Mouse (Mus musculus) kidney, embryonic 15.5 days (tissue): ENCODE results near the gene Ush2a. TPM values are rescaled to one million over a fixed set of nuclear protein-coding genes. Genes with fewer than 3 reads are reported as not detected.
A peak's percentile ranks its signal among the peaks of the same experiment; 100 is the strongest.

ENCODE experiments used
- ATAC-seq: fragments of 200-750 bp; cut with Nextera tagmentation; replicated peaks from 2 replicates; pipeline ENCODE4 v1.8.0; 2017; ENCODE audit warnings: moderate TSS enrichment; ENCODE audit not compliant: low FRiP score
- H3K27ac ChIP-seq: fragments of 300-500 bp; sonication (generic); 2 replicates; pipeline ENCODE4 v1.5.1; 2015; ENCODE audit warnings: mild to moderate bottlenecking, inconsistent platforms
- H3K27me3 ChIP-seq: fragments of 300-500 bp; sonication (generic); 2 replicates; pipeline ENCODE4 v1.6.1; 2015; ENCODE audit warnings: inconsistent platforms
- H3K36me3 ChIP-seq: fragments of 300-500 bp; sonication (generic); 2 replicates; pipeline ENCODE4 v1.6.1; 2015; ENCODE audit warnings: inconsistent platforms
- H3K4me1 ChIP-seq: fragments of 300-500 bp; sonication (generic); 2 replicates; pipeline ENCODE4 v1.6.1; 2015; ENCODE audit warnings: inconsistent platforms
- H3K4me2 ChIP-seq: fragments of 300-500 bp; sonication (generic); 2 replicates; pipeline ENCODE4 v1.6.1; 2015; ENCODE audit warnings: moderate library complexity, mild to moderate bottlenecking, inconsistent platforms
- H3K4me3 ChIP-seq: fragments of 300-500 bp; sonication (generic); replicated peaks from 2 replicates; pipeline ENCODE4 v1.5.1; 2015; ENCODE audit warnings: mild to moderate bottlenecking, inconsistent platforms
- H3K9ac ChIP-seq: fragments of 300-500 bp; sonication (generic); 2 replicates; pipeline ENCODE4 v1.6.1; 2015; ENCODE audit warnings: mild to moderate bottlenecking, inconsistent platforms
- H3K9me3 ChIP-seq: fragments of 300-500 bp; sonication (generic); replicated peaks from 2 replicates; pipeline ENCODE4 v1.6.1; 2016; ENCODE audit warnings: inconsistent platforms
- WGBS: fragments of 180-500 bp; shearing (Covaris S2); methylation state at CpG from one replicate; pipeline ENCODE4 v1.1.7; 2015; ENCODE audit warnings: mixed read lengths; 5-methylcytosine and 5-hydroxymethylcytosine counted together
- polyA plus RNA-seq: library from polyadenylated mRNA; unstranded; fragments of >200 nt; fragmentation: Nextera tagmentation; extraction: Ambion mirVana; gene quantifications from 2 replicates; pipeline ENCODE4 v1.2.1, GENCODE M21; 2015

Ush2a gene
- polyA plus RNA-seq, 1 experiment from 2014 or later, result 0.01 TPM

DNA sequence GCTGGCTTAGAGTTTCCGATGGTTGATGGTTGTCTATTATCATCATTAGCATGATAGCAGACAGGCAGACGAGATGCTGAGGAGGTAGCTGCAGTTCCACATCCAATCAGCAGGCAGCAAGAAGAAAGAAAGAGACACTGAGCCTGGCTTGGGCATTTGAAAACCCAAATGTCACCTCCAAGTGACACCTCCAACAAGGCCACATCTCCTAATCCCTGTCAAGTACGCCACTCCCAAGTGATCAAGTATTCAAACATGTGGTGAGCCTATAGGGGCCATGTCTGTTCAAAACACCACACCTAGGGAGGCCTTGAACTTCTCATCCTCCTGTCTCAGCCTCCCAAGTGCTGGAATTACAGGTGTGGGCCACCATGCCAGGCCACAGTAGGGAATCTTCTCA lies 501.9 kb downstream of the Ush2a start:
- H3K9me3 ChIP-seq, result no peaks in the 10 kb centered on the region
- no peak overlapping the region for H3K9ac ChIP-seq
- no peaks in the 10 kb centered on the region for H3K36me3 ChIP-seq
- no peak overlapping the region for H3K27ac ChIP-seq
- no peak overlapping the region for H3K4me2 ChIP-seq
- 77% methylated on average over 3 of the region's 3 CpGs for WGBS
- no peak overlapping the region for H3K4me3 ChIP-seq
- H3K4me1 ChIP-seq, result no peaks in the 10 kb centered on the region
- no peak for ATAC-seq
- no peaks in the 10 kb centered on the region for H3K27me3 ChIP-seq

DNA sequence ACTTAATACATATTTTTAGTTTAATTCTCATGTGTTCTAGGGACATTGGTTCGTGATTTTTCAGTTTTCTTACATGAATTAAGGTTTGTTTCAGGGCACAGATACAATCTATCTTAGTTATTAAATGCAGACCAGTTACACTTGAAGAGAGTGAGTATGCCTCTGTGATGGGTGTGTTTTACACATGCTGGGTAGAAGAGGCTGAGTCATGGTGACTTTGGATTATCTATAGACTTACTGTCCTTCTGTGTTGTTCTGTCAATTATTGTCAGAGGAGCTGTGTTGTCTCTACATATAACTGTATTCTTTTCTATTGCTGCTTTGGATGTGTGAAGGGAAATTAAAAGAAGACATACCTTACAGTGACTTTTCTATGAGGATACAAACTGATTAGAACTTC lies 509.0 kb downstream of the Ush2a start:
- Histone ChIP-seq H3K36me3 (no peaks in the 10 kb centered on the region), H3K4me2 (no peak overlapping the region), H3K9me3 (no peaks in the 10 kb centered on the region), H3K27ac (no peak overlapping the region), H3K27me3 (no peaks in the 10 kb centered on the region), H3K4me1 (no peaks in the 10 kb centered on the region), H3K4me3 (no peak overlapping the region), H3K9ac (no peak overlapping the region)
- no peak for ATAC-seq
- WGBS, result 85% methylated on average over 1 of the region's 1 CpGs

GRCm38 (mm10) chr1:188772516-188773229 lies 510.9 kb downstream of the Ush2a start:
- H3K27ac ChIP-seq, result no peak overlapping the region
- no peaks in the 10 kb centered on the region for H3K9me3 ChIP-seq
- no peak overlapping the region for H3K9ac ChIP-seq
- H3K4me1 ChIP-seq, result no peaks in the 10 kb centered on the region
- H3K4me2 ChIP-seq, result no peak overlapping the region
- ATAC-seq, result no peak
- WGBS, result 94% methylated on average over 7 of the region's 7 CpGs
- no peaks in the 10 kb centered on the region for H3K27me3 ChIP-seq
- no peaks in the 10 kb centered on the region for H3K36me3 ChIP-seq
- no peak overlapping the region for H3K4me3 ChIP-seq

DNA sequence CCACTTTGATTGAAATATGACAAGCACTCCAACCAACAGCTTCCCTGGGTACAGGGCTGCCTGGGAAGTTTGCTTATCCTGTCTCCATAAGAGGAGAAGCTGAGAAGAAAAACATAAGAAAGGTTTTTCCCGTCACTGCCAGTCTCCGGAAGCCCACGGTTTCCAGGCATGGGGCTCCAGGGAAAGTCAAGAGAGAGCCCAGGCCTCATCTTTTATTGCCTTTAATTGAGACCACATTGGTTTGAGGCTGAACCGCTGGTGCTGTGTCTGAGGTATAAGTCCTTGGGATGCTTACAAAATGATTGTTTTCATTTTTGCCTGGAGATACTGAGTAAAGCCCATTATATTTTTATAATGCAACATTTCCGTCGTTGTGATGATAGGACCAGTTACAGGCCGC lies 511.8 kb downstream of the Ush2a start:
- no peak overlapping the region for H3K9ac ChIP-seq
- WGBS, result 69% methylated on average over 7 of the region's 7 CpGs

DNA sequence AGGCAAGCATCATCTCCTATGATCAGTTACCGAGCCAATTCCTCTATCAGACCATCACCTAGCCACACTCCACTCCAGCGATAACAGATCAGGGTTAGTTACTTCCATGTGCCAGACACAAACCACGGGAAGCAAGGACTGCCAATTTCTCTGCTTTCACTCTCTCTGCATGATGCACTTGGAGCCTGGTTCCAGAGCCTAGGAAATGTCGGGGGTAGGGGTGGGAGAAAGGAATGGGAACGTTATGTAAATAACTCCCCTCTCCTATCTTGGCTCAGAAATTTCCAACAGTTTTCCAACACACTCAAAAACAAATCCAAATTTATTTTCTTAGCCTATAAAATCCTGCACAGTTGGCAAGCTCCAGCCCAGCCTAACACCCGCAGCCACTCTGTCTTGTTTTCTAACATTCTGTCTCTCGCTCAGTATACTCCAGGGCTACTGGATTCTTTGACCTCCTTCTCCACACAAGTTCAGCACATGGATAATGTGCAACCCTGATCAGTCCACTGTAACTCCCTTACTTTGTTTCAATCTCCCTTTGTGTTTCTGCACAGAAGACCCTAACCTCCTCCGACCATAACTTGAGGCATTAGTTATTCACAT lies 515.8 kb downstream of the Ush2a start:
- Histone ChIP-seq H3K9me3 (no peaks in the 10 kb centered on the region), H3K36me3 (no peaks in the 10 kb centered on the region), H3K27me3 (no peaks in the 10 kb centered on the region), H3K4me3 (no peak overlapping the region), H3K9ac (no peak overlapping the region), H3K27ac (no peak overlapping the region), H3K4me2 (no peak overlapping the region), H3K4me1 (no peaks in the 10 kb centered on the region)
- 64% methylated on average over 8 of the region's 8 CpGs for WGBS
- ATAC-seq, result no peak

More for the DNA sequence above, 511.8 kb downstream of the Ush2a start:
- no peaks in the 10 kb centered on the region for H3K9me3 ChIP-seq
- no peak for ATAC-seq
- H3K4me1 ChIP-seq, result no peaks in the 10 kb centered on the region
- H3K27ac ChIP-seq, result no peak overlapping the region
- no peaks in the 10 kb centered on the region for H3K36me3 ChIP-seq
- H3K27me3 ChIP-seq, result no peaks in the 10 kb centered on the region
- no peak overlapping the region for H3K4me2 ChIP-seq
- H3K4me3 ChIP-seq, result no peak overlapping the region

DNA sequence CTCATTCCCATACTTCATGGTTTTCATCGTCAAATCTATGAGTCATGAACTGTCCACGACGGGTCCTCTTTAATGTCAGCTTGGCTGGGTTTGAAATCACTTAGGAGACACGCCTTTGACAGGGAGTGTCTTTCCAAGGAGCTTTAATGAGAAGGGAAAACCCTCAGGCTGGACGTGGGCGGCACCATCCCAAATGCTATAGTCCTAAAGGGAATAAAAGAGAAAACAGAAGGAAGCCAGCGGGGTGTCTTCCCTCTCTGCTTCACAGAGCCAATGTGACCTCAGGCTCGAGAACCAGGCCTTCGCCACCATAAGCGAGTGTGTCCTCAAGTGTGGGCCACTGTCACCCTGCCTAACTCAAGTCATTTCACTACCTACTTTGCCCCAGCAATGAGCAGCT lies 523.2 kb downstream of the Ush2a start:
- 81% methylated on average over 10 of the region's 10 CpGs for WGBS
- Histone ChIP-seq H3K4me2 (no peak overlapping the region), H3K27me3 (no peaks in the 10 kb centered on the region), H3K4me1 (no peaks in the 10 kb centered on the region), H3K36me3 (no peaks in the 10 kb centered on the region), H3K27ac (no peak overlapping the region), H3K9me3 (no peaks in the 10 kb centered on the region), H3K4me3 (no peak overlapping the region), H3K9ac (no peak overlapping the region)
- no peak for ATAC-seq

GRCm38 (mm10) chr1:188805069-188805468 lies 543.2 kb downstream of the Ush2a start:
- ATAC-seq, result no peak
- 24% methylated on average over 2 of the region's 2 CpGs for WGBS

GRCm38 (mm10) chr1:188805852-188806251 lies 544.0 kb downstream of the Ush2a start:
- no peak overlapping the region for H3K4me3 ChIP-seq
- no peaks in the 10 kb centered on the region for H3K27me3 ChIP-seq
- H3K4me2 ChIP-seq, result no peak overlapping the region
- H3K4me1 ChIP-seq, result no peaks in the 10 kb centered on the region
- no peaks in the 10 kb centered on the region for H3K36me3 ChIP-seq
- no peak overlapping the region for H3K9ac ChIP-seq
- 0 out of 2 replicates have a peak, but pooled peaks have one; percentile 18 for ATAC-seq
- H3K9me3 ChIP-seq, result no peaks in the 10 kb centered on the region
- 31% methylated on average over 4 of the region's 4 CpGs for WGBS
- no peak overlapping the region for H3K27ac ChIP-seq

More at GRCm38 (mm10) chr1:188805069-188805468, 543.2 kb downstream of the Ush2a start:
- Histone ChIP-seq H3K9ac (no peak overlapping the region), H3K4me3 (no peak overlapping the region), H3K27ac (no peak overlapping the region), H3K36me3 (no peaks in the 10 kb centered on the region), H3K9me3 (no peaks in the 10 kb centered on the region), H3K27me3 (no peaks in the 10 kb centered on the region), H3K4me2 (no peak overlapping the region), H3K4me1 (no peaks in the 10 kb centered on the region)

GRCm38 (mm10) chr1:188810631-188811030 lies 548.8 kb downstream of the Ush2a start:
- Histone ChIP-seq H3K4me1 (no peaks in the 10 kb centered on the region), H3K4me2 (no peak overlapping the region), H3K27me3 (no peaks in the 10 kb centered on the region), H3K27ac (no peak overlapping the region), H3K9ac (no peak overlapping the region), H3K9me3 (no peaks in the 10 kb centered on the region), H3K4me3 (no peak overlapping the region), H3K36me3 (no peaks in the 10 kb centered on the region)
- no peak for ATAC-seq
- WGBS, result 75% methylated on average over 9 of the region's 9 CpGs

DNA sequence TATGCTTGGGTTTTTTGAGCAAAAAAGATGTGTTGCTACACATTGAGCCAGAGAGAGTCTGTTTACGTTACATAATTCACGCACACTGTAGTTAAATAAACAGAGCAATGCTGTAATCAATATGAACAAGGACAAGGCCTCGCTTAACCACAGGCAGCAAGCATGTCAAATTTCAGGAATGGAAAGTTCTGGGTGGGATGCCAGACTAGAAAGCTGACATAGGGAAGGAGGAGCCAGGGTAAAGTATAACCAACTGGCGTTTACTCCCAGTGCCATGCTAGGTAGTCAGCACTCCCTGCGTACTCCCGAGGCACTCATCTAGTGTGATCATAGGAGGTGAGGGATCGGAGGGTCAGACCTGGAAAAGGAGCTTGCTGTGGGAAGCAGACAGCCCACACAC lies 553.2 kb downstream of the Ush2a start:
- Histone ChIP-seq H3K36me3 (no peaks in the 10 kb centered on the region), H3K9me3 (no peaks in the 10 kb centered on the region), H3K27ac (no peak overlapping the region), H3K4me1 (no peaks in the 10 kb centered on the region), H3K4me2 (no peak overlapping the region), H3K27me3 (no peaks in the 10 kb centered on the region), H3K9ac (no peak overlapping the region), H3K4me3 (no peak overlapping the region)
- WGBS, result 72% methylated on average over 7 of the region's 7 CpGs
- no peak for ATAC-seq

DNA sequence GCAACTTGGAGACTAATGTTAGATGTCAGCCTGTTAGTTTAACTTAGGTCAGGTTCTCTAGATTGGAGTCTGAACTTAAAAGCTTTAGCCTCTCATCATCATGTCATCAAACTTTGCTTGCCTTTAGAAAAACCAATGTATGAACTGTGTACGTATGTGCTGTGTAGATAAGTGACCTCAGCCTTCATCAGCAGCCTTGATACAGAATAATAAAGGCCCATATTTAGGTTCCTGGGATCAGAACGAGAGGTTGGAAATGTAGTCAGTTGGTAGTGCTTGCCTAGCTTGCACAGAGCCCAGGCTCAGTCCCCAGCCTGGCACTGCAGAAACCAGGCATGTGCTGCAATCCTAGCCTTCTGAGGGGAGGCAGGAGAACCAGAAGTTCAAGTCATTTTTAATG lies 562.4 kb downstream of the Ush2a start:
- no peak overlapping the region for H3K4me3 ChIP-seq
- no peak overlapping the region for H3K27ac ChIP-seq
- no peaks in the 10 kb centered on the region for H3K27me3 ChIP-seq
- no peak overlapping the region for H3K4me2 ChIP-seq
- no peak overlapping the region for H3K9ac ChIP-seq
- H3K4me1 ChIP-seq, result no peaks in the 10 kb centered on the region
- H3K9me3 ChIP-seq, result no peaks in the 10 kb centered on the region
- H3K36me3 ChIP-seq, result no peaks in the 10 kb centered on the region
- 88% methylated on average over 2 of the region's 2 CpGs for WGBS
- no peak for ATAC-seq

GRCm38 (mm10) chr1:188824878-188825532 lies 563.2 kb downstream of the Ush2a start:
- no peak overlapping the region for H3K4me3 ChIP-seq

More at GRCm38 (mm10) chr1:188824878-188825532, 563.2 kb downstream of the Ush2a start:
- Histone ChIP-seq H3K9ac (no peak overlapping the region), H3K27me3 (no peaks in the 10 kb centered on the region), H3K4me1 (no peaks in the 10 kb centered on the region), H3K36me3 (no peaks in the 10 kb centered on the region), H3K9me3 (no peaks in the 10 kb centered on the region), H3K27ac (no peak overlapping the region), H3K4me2 (no peak overlapping the region)
- ATAC-seq, result no peak
- 81% methylated on average over 8 of the region's 8 CpGs for WGBS
